In genomic region chr3:83039666-83040065, GRCm38 (mm10) we compare ENCODE assay signal across 23 mouse cellular contexts. TPM values are rescaled to one million over a fixed set of nuclear protein-coding genes. Genes with fewer than 3 reads are reported as not detected.
DNase-seq lines count a peak whose midpoint lies in the region; ATAC-seq and TF ChIP-seq lines count a peak whose summit lies in the region.
"Had no signal": no experiment of that assay in that cellular context is flagged by ENCODE, and none has a peak within 500 bp of the region (broad histone marks: within the 10 kb centered on the region; RNA-seq: fewer than 3 reads in every experiment).

No protein-coding gene starts in this region.

- H3K27me3 ChIP-seq in kidney, adult 2 months (replicated peaks; ENCODE audit: control insufficient read depth, insufficient read depth, low read length) = no peaks in the 10 kb centered on the region
- H3K27me3 ChIP-seq in intestine, embryonic 15.5 days (replicated peaks) = no peaks in the 10 kb centered on the region
- H3K27me3 ChIP-seq in liver, embryonic 11.5 days (replicated peaks; ENCODE audit: control insufficient read depth, insufficient read depth, low read length) = no peaks in the 10 kb centered on the region
- H3K27me3 ChIP-seq in liver, embryonic 15.5 days = no peaks in the 10 kb centered on the region
- H3K27me3 ChIP-seq: forebrain, embryonic 13.5 days; heart, embryonic 13.5 days had no signal

- WGBS in kidney, adult 2 months = 53% methylated on average over 4 of the region's 4 CpGs
- 59% methylated on average over 4 of the region's 4 CpGs for WGBS in intestine, embryonic 15.5 days
- 62% methylated on average over 4 of the region's 4 CpGs for WGBS in liver, embryonic 11.5 days
- 39% methylated on average over 4 of the region's 4 CpGs for WGBS in liver, embryonic 15.5 days (ENCODE audit: insufficient replicate concordance)

- no peaks in the 10 kb centered on the region for H3K36me3 ChIP-seq in kidney, adult 2 months (ENCODE audit: control insufficient read depth, insufficient read depth, low read length)
- H3K36me3 ChIP-seq in intestine, embryonic 15.5 days = no peaks in the 10 kb centered on the region
- H3K36me3 ChIP-seq in liver, embryonic 11.5 days (ENCODE audit: control insufficient read depth, insufficient read depth, low read length) = no peaks in the 10 kb centered on the region
- H3K36me3 ChIP-seq in liver, embryonic 15.5 days (replicated peaks) = no peaks in the 10 kb centered on the region
- H3K36me3 ChIP-seq: embryonic facial prominence, embryonic 10.5 days; heart, embryonic 13.5 days had no signal

- no peak overlapping the region for H3K4me2 ChIP-seq in intestine, embryonic 15.5 days (replicated peaks)
- peak overlapping the region; percentile 1; the same call in 1 of the 2 replicates for H3K4me2 ChIP-seq in liver, embryonic 11.5 days
- peak overlapping the region; percentile 15; the same call in 1 of the 2 replicates for H3K4me2 ChIP-seq in liver, embryonic 15.5 days
- H3K4me2 ChIP-seq: forebrain, embryonic 13.5 days; heart, embryonic 13.5 days had no signal

- H3K4me3 ChIP-seq in kidney, adult 2 months (ENCODE audit: insufficient read depth, low read depth, low read length) = no peak overlapping the region
- no peak overlapping the region for H3K4me3 ChIP-seq in intestine, embryonic 15.5 days (replicated peaks)
- H3K4me3 ChIP-seq in liver, embryonic 11.5 days (ENCODE audit: low read depth, low read length) = no peak overlapping the region
- no peak overlapping the region for H3K4me3 ChIP-seq in liver, embryonic 15.5 days (replicated peaks)
- H3K4me3 ChIP-seq: embryonic facial prominence, embryonic 10.5 days; forebrain, embryonic 13.5 days; heart, embryonic 13.5 days had no signal

- peak; percentile 10 for DNase-seq in kidney, adult 2 months
- no peak for DNase-seq in kidney, adult 8-10 months
- DNase-seq in liver, embryonic 11.5 days (ENCODE audit: low spot score) = no peak
- no peak for DNase-seq in adrenal gland, adult (ENCODE audit: inconsistent age in 2 of 2, low spot score in 1 of 2)
- no peak for DNase-seq in layer of hippocampus, postnatal 36 days
- DNase-seq: adrenal gland, postnatal 25 days; cerebellum, adult 18-20 months; cerebellum, adult 9-11 months; cerebellum, postnatal 36 days; forebrain, postnatal 0 days; gastrocnemius, postnatal 14 days; heart, postnatal 36 days had no signal

- TF ChIP-seq POLR2A in kidney, adult 2 months (IDR thresholded peaks at IDR 0.05; ENCODE audit: low read depth, low read length) = no peak

- no peak overlapping the region for H3K27ac ChIP-seq in kidney, adult 2 months (ENCODE audit: insufficient read depth, low read depth, low read length)
- no peak overlapping the region for H3K27ac ChIP-seq in intestine, embryonic 15.5 days
- H3K27ac ChIP-seq in liver, embryonic 11.5 days (ENCODE audit: low read depth, low read length) = peak overlapping the region; percentile 30; the same call in 1 of the 2 replicates
- peak overlapping the region; percentile 74 for H3K27ac ChIP-seq in liver, embryonic 15.5 days (replicated peaks)
- H3K27ac ChIP-seq: embryonic facial prominence, embryonic 10.5 days; forebrain, embryonic 13.5 days; heart, embryonic 13.5 days had no signal

- no peak overlapping the region for H3K9ac ChIP-seq in intestine, embryonic 15.5 days
- H3K9ac ChIP-seq in liver, embryonic 11.5 days (ENCODE audit: low read depth, low read length) = no peak overlapping the region
- no peak overlapping the region for H3K9ac ChIP-seq in liver, embryonic 15.5 days
- H3K9ac ChIP-seq: forebrain, embryonic 13.5 days; forebrain, postnatal 0 days; heart, embryonic 13.5 days had no signal

- no peak for TF ChIP-seq CTCF in kidney, adult 2 months (conservative IDR thresholded peaks at IDR 0.05; ENCODE audit: insufficient read depth, insufficient read length, low read depth, low read length)

- H3K4me1 ChIP-seq in kidney, adult 2 months (ENCODE audit: control insufficient read depth, insufficient read depth, low read length) = no peaks in the 10 kb centered on the region
- no peaks in the 10 kb centered on the region for H3K4me1 ChIP-seq in intestine, embryonic 15.5 days (replicated peaks)
- H3K4me1 ChIP-seq in liver, embryonic 11.5 days (replicated peaks; ENCODE audit: control insufficient read depth, insufficient read depth, low read length) = no peaks in the 10 kb centered on the region
- H3K4me1 ChIP-seq in liver, embryonic 15.5 days (replicated peaks) = 0 out of 2 replicates have a peak, but pooled peaks cover 3% of the 10 kb centered on the region
- H3K4me1 ChIP-seq: embryonic facial prominence, embryonic 10.5 days; forebrain, embryonic 13.5 days; heart, embryonic 13.5 days had no signal

- peak; percentile 81 for ATAC-seq in intestine, embryonic 15.5 days
- ATAC-seq in liver, embryonic 11.5 days (replicated peaks; ENCODE audit: low FRiP score) = peak; percentile 58
- peak; percentile 64 for ATAC-seq in liver, embryonic 15.5 days (ENCODE audit: insufficient read depth)
- ATAC-seq in megakaryocyte progenitor cell, adult 5-6 weeks (replicated peaks; ENCODE audit: poor library complexity) = no peak
- ATAC-seq: forebrain, embryonic 13.5 days; forebrain, postnatal 0 days had no signal

- no peaks in the 10 kb centered on the region for H3K9me3 ChIP-seq in intestine, embryonic 15.5 days
- H3K9me3 ChIP-seq in liver, embryonic 11.5 days (ENCODE audit: control insufficient read depth, low read length) = no peaks in the 10 kb centered on the region
- no peaks in the 10 kb centered on the region for H3K9me3 ChIP-seq in liver, embryonic 15.5 days (replicated peaks)
- H3K9me3 ChIP-seq: embryonic facial prominence, embryonic 10.5 days; forebrain, embryonic 13.5 days; heart, embryonic 13.5 days had no signal

RNA-seq across cellular contexts. Expression of gene Fgb, which starts 10.0 kb away (rescaled TPM):
- 1.1 and 1.5 TPM in 2 replicates for polyA plus RNA-seq in kidney, adult 2 months (2012; rRNA removed)
- polyA plus RNA-seq in intestine, embryonic 15.5 days (2015; fragmentation: Nextera tagmentation; extraction: Ambion mirVana) = 7.0 and 9.4 TPM in 2 replicates
- 176 and 188 TPM in 2 replicates for polyA plus RNA-seq in liver, embryonic 11.5 days (2014; fragmentation: Nextera tagmentation; extraction: Ambion mirVana)
- 533 and 675 TPM in 2 replicates for polyA plus RNA-seq in liver, embryonic 15.5 days (2015; fragmentation: Nextera tagmentation; extraction: Ambion mirVana)
- not detected in 2 replicates for total RNA-seq in megakaryocyte progenitor cell, adult 5-6 weeks (2015)
- not detected in 2 replicates for total RNA-seq in megakaryocyte progenitor cell, adult 5-6 weeks (2017)
- not detected for total RNA-seq in layer of hippocampus, postnatal 36 days (2021)
- total RNA-seq: adrenal gland, postnatal 25 days; forebrain, postnatal 0 days; gastrocnemius, postnatal 14 days; heart, adult 8-10 months; heart, postnatal 36 days; MEL had no signal
- polyA plus RNA-seq: C2C12; embryonic facial prominence, embryonic 10.5 days; forebrain, embryonic 13.5 days; forebrain, postnatal 0 days; hindbrain, embryonic 11.5 days had no signal

RNA-seq across cellular contexts. Expression of gene Fga, which starts 13.8 kb away (rescaled TPM):
- 5.0 and 5.5 TPM in 2 replicates for polyA plus RNA-seq in kidney, adult 2 months (2012; rRNA removed)
- polyA plus RNA-seq in intestine, embryonic 15.5 days (2015; fragmentation: Nextera tagmentation; extraction: Ambion mirVana) = 8.1 and 13.6 TPM in 2 replicates
- 161 and 182 TPM in 2 replicates for polyA plus RNA-seq in liver, embryonic 11.5 days (2014; fragmentation: Nextera tagmentation; extraction: Ambion mirVana)
- polyA plus RNA-seq in liver, embryonic 15.5 days (2015; fragmentation: Nextera tagmentation; extraction: Ambion mirVana) = 921 and 1,132 TPM in 2 replicates
- total RNA-seq in megakaryocyte progenitor cell, adult 5-6 weeks (2015) = not detected in 2 replicates
- not detected in 2 replicates for total RNA-seq in megakaryocyte progenitor cell, adult 5-6 weeks (2017)
- not detected for total RNA-seq in layer of hippocampus, postnatal 36 days (2021)
- total RNA-seq: forebrain, postnatal 0 days; gastrocnemius, postnatal 14 days; heart, adult 8-10 months; heart, postnatal 36 days; MEL had no signal
- polyA plus RNA-seq: C2C12; embryonic facial prominence, embryonic 10.5 days; embryonic facial prominence, embryonic 14.5 days; forebrain, embryonic 13.5 days; hindbrain, embryonic 11.5 days had no signal

RNA-seq across cellular contexts. Expression of gene Plrg1, which starts 15.7 kb away (rescaled TPM):
- 33.1 and 33.3 TPM in 2 replicates for polyA plus RNA-seq in kidney, adult 2 months (2012; rRNA removed)
- 87.4 and 88.3 TPM in 2 replicates for polyA plus RNA-seq in intestine, embryonic 15.5 days (2015; fragmentation: Nextera tagmentation; extraction: Ambion mirVana)
- 92.7 and 103 TPM in 2 replicates for polyA plus RNA-seq in liver, embryonic 11.5 days (2014; fragmentation: Nextera tagmentation; extraction: Ambion mirVana)
- polyA plus RNA-seq in liver, embryonic 15.5 days (2015; fragmentation: Nextera tagmentation; extraction: Ambion mirVana) = 41.9 and 46.0 TPM in 2 replicates
- 42.4 and 51.2 TPM in 2 replicates for total RNA-seq in megakaryocyte progenitor cell, adult 5-6 weeks (2015)
- 81.3 and 83.9 TPM in 2 replicates for total RNA-seq in megakaryocyte progenitor cell, adult 5-6 weeks (2017)
- 10 to 100 TPM; 47.2 to 50.8 TPM for total RNA-seq in layer of hippocampus, postnatal 36 days (2021)

RNA-seq across cellular contexts. Expression of gene Fgg, which starts 32.1 kb away (rescaled TPM):
- polyA plus RNA-seq in kidney, adult 2 months (2012; rRNA removed) = 7.7 and 9.6 TPM in 2 replicates
- polyA plus RNA-seq in intestine, embryonic 15.5 days (2015; fragmentation: Nextera tagmentation; extraction: Ambion mirVana) = 6.4 and 10.7 TPM in 2 replicates
- polyA plus RNA-seq in liver, embryonic 11.5 days (2014; fragmentation: Nextera tagmentation; extraction: Ambion mirVana) = 178 and 182 TPM in 2 replicates
- 827 and 988 TPM in 2 replicates for polyA plus RNA-seq in liver, embryonic 15.5 days (2015; fragmentation: Nextera tagmentation; extraction: Ambion mirVana)
- total RNA-seq in megakaryocyte progenitor cell, adult 5-6 weeks (2015) = not detected in 2 replicates
- not detected in 2 replicates for total RNA-seq in megakaryocyte progenitor cell, adult 5-6 weeks (2017)
- total RNA-seq in layer of hippocampus, postnatal 36 days (2021) = not detected
- total RNA-seq: gastrocnemius, postnatal 14 days; heart, postnatal 36 days; MEL had no signal
- polyA plus RNA-seq: C2C12; forebrain, embryonic 13.5 days; forebrain, postnatal 0 days; hindbrain, embryonic 11.5 days had no signal

Comparison
In these comparisons a context has a peak if more than half of its experiments do, and no peak if none do; other contexts are left out.
1. H3K27ac ChIP-seq: peak in liver, embryonic 11.5 days (single experiment) and liver, embryonic 15.5 days (single experiment); none in kidney, adult 2 months (single experiment) and intestine, embryonic 15.5 days (single experiment).
2. RNA of gene Fgb, which starts 10.0 kb away (polyA plus RNA-seq): 533 to 675 TPM in liver, embryonic 15.5 days and 176 to 188 TPM in liver, embryonic 11.5 days; 7.0 to 9.4 TPM in intestine, embryonic 15.5 days and 1.1 to 1.5 TPM in kidney, adult 2 months; every median in the first group is over 10 times any median in the second.
3. RNA of gene Fga, which starts 13.8 kb away (polyA plus RNA-seq): 921 to 1,132 TPM in liver, embryonic 15.5 days and 161 to 182 TPM in liver, embryonic 11.5 days; 8.1 to 13.6 TPM in intestine, embryonic 15.5 days and 5.0 to 5.5 TPM in kidney, adult 2 months; every median in the first group is over 10 times any median in the second.